Mouse (Mus musculus): ENCODE measurements at regions not wholly inside any gene's neighbourhood (a gene's known extent, or its start where the extent isn't known, plus 50 kb on each side); places are given as distances from the start of the nearest gene placed in this dataset.

DNA sequence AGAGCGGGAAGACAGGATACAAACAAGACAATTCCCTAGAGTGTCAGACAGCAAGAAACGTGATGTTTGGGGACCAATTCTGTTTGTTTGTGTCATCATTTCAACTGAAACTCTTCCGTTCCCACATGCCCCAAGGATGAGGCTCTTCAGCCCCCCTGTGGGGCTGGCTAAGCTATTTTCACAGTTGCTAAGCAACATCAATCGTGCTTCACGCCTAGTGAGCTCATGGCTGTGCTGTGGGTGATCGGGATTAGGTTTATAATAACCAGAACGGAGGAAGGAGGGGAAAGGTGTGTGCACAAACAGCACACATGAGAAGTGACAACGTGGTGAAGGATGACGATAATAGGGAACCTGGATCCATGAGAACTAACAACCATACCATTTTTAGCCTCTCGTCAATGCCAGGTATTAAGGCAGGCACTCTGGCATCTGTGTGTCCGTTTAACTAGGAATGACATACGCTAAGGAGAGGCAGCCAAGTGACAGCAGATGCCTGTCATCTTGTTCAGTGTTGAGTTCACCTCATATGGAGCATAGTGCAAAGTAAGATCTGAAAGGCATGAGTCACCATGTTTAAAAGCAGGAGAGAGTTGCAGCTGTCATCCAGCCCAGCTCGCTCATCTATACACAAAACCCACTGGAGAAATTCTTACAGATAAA, 222.6 kb downstream of the Snx19 start:
- H3K27ac ChIP-seq = no peak overlapping the region
- no peak overlapping the region for H3K4me3 ChIP-seq
- no peak for ATAC-seq (ENCODE audit: borderline replicate concordance, extremely low read depth, low FRiP score, low TSS enrichment)
- H3K9ac ChIP-seq = no peak overlapping the region
- no peaks in the 10 kb centered on the region for H3K4me1 ChIP-seq
- H3K27me3 ChIP-seq = no peaks in the 10 kb centered on the region
- H3K36me3 ChIP-seq = no peaks in the 10 kb centered on the region
- H3K9me3 ChIP-seq = no peaks in the 10 kb centered on the region
- H3K4me2 ChIP-seq = no peak overlapping the region
- 76% methylated on average over 13 of the region's 13 CpGs for WGBS

DNA sequence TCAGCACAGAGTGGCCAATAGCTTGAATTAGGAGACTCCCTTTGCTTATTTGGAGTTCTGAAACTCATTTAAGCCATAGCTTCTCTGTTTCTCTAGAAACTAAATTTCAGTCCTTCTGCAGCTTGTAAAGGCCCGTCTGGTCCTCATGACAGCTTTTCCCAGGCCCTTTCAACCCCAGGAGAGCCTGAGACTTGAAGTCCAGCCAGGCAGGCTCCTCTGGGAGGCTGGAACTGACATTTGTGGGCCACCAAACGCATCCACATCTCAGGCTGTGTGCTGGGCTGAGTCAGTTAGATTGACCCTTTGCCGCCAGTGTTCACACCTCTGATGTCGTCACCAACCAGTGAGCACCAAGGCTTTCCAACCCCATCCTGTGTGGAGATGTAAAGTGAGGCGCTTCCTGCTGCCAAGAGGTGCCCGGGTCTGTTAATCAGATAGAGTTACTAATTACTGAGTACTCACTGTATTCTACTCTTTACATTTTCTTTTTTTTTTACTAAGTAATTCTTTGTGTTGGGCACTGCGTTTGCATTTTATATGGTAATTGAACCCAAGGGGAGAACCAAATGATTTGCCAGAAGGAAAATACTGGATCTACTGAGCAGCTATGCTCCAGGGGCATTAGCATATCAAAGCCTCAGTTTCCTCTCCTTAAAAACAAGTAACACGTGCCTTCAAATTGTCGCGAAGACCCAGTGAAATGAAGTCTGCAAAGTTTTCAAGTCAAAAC, 207.0 kb downstream of the Snx19 start:
- Histone ChIP-seq H3K4me1 (peaks cover 29% of the 10 kb centered on the region), H3K36me3 (no peaks in the 10 kb centered on the region), H3K27me3 (no peaks in the 10 kb centered on the region), H3K4me3 (no peak overlapping the region), H3K4me2 (no peak overlapping the region), H3K9me3 (no peaks in the 10 kb centered on the region), H3K27ac (no peak overlapping the region), H3K9ac (no peak overlapping the region)
- WGBS = 55% methylated on average over 10 of the region's 10 CpGs
- no peak for ATAC-seq (ENCODE audit: borderline replicate concordance, extremely low read depth, low FRiP score, low TSS enrichment)

- ATAC-seq (ENCODE audit: borderline replicate concordance, extremely low read depth, low FRiP score, low TSS enrichment) = peak; percentile 58; the same call in 1 of the 2 replicates
- peak overlapping the region; percentile 56; the same call in 1 of the 2 replicates for H3K27ac ChIP-seq
- no peaks in the 10 kb centered on the region for H3K9me3 ChIP-seq
- H3K36me3 ChIP-seq = no peaks in the 10 kb centered on the region
- H3K4me1 ChIP-seq = peaks cover 29% of the 10 kb centered on the region
- 21% methylated on average over 6 of the region's 6 CpGs for WGBS
- no peak overlapping the region for H3K4me2 ChIP-seq
- no peak overlapping the region for H3K4me3 ChIP-seq
- H3K27me3 ChIP-seq = no peaks in the 10 kb centered on the region
- no peak overlapping the region for H3K9ac ChIP-seq
These were observed 205.5 kb downstream of the Snx19 start for GRCm38 (mm10) chr9:30632164-30633146.

DNA sequence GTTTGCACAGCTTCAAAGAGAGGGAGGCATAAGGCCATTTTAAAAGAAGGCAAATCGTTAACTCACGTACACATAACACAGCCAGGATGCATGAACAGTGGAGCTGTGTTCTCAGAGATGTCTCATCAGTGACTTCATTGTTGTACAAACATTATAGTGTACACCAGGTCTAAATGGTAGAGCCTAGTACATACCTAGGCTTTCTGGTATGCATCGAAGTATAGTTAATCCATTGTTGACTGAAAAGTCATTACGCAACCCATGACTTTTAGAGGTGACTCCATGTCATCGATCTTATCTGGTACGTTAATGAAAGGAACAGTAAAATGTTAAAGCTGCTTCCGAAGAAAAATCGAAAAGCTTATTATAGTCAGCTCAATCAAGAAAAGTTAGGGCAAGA, 198.7 kb downstream of the Snx19 start:
- Histone ChIP-seq H3K9me3 (no peaks in the 10 kb centered on the region), H3K36me3 (no peaks in the 10 kb centered on the region), H3K27me3 (no peaks in the 10 kb centered on the region), H3K27ac (no peak overlapping the region), H3K4me1 (no peaks in the 10 kb centered on the region), H3K9ac (no peak overlapping the region), H3K4me3 (no peak overlapping the region), H3K4me2 (no peak overlapping the region)
- 65% methylated on average over 8 of the region's 8 CpGs for WGBS
- ATAC-seq (ENCODE audit: borderline replicate concordance, extremely low read depth, low FRiP score, low TSS enrichment) = no peak

- WGBS = 55% methylated on average over 3 of the region's 3 CpGs
- Histone ChIP-seq H3K4me2 (no peak overlapping the region), H3K27ac (no peak overlapping the region), H3K9ac (no peak overlapping the region), H3K9me3 (no peaks in the 10 kb centered on the region), H3K4me3 (no peak overlapping the region), H3K27me3 (no peaks in the 10 kb centered on the region), H3K36me3 (no peaks in the 10 kb centered on the region), H3K4me1 (no peaks in the 10 kb centered on the region)
- no peak for ATAC-seq (ENCODE audit: borderline replicate concordance, extremely low read depth, low FRiP score, low TSS enrichment)
These were observed 198.2 kb downstream of the Snx19 start for GRCm38 (mm10) chr9:30625090-30625489.

GRCm38 (mm10) chr9:30624481-30624880, 197.6 kb downstream of the Snx19 start:
- Histone ChIP-seq H3K9me3 (no peaks in the 10 kb centered on the region), H3K4me2 (no peak overlapping the region), H3K36me3 (no peaks in the 10 kb centered on the region), H3K27ac (no peak overlapping the region), H3K27me3 (no peaks in the 10 kb centered on the region), H3K9ac (no peak overlapping the region), H3K4me3 (no peak overlapping the region), H3K4me1 (no peaks in the 10 kb centered on the region)
- whole genome bisulfite sequencing = 72% methylated on average over 5 of the region's 5 CpGs
- no peak for ATAC-seq (ENCODE audit: borderline replicate concordance, extremely low read depth, low FRiP score, low TSS enrichment)

- Histone ChIP-seq H3K4me3 (no peak overlapping the region), H3K27ac (no peak overlapping the region), H3K4me1 (no peaks in the 10 kb centered on the region), H3K4me2 (no peak overlapping the region), H3K9me3 (no peaks in the 10 kb centered on the region), H3K9ac (no peak overlapping the region), H3K27me3 (no peaks in the 10 kb centered on the region), H3K36me3 (no peaks in the 10 kb centered on the region)
- 85% methylated on average over 2 of the region's 2 CpGs for WGBS
- ATAC-seq (ENCODE audit: borderline replicate concordance, extremely low read depth, low FRiP score, low TSS enrichment) = no peak
These were observed 192.4 kb downstream of the Snx19 start for GRCm38 (mm10) chr9:30619325-30619724.

GRCm38 (mm10) chr9:30618181-30618580, 191.3 kb downstream of the Snx19 start:
- H3K9me3 ChIP-seq = no peaks in the 10 kb centered on the region
- 75% methylated on average over 2 of the region's 2 CpGs for WGBS

DNA sequence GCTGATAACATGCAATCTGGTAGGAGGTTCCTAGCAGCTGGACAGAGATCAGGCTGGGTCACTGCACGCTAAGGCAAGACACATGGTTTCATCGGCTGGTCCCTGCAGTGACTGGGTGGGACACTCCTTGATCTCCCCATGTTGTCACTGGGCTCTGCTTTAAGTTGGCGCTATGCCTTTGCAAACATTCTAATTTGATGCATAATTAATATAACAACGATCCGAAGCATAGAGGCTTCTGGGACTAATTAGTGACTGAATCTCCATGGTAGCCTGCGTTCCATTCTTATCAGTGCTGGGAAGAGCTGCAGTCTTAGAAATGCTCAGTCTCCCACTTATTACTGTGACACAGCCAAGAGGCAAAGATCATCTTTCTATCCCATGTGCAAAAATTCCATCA, 186.8 kb downstream of the Snx19 start:
- 0 out of 2 replicates have a peak overlapping the region, but pooled peaks have one; percentile 37 for H3K27ac ChIP-seq
- H3K4me2 ChIP-seq = no peak overlapping the region
- no peak overlapping the region for H3K4me3 ChIP-seq
- H3K9ac ChIP-seq = no peak overlapping the region
- no peaks in the 10 kb centered on the region for H3K27me3 ChIP-seq
- H3K9me3 ChIP-seq = no peaks in the 10 kb centered on the region
- H3K36me3 ChIP-seq = no peaks in the 10 kb centered on the region
- ATAC-seq (ENCODE audit: borderline replicate concordance, extremely low read depth, low FRiP score, low TSS enrichment) = peak; percentile 64; the same call in 1 of the 2 replicates
- 56% methylated on average over 6 of the region's 6 CpGs for WGBS
- H3K4me1 ChIP-seq = peaks cover 7% of the 10 kb centered on the region; the same call in 1 of the 2 replicates

More at GRCm38 (mm10) chr9:30618181-30618580, 191.3 kb downstream of the Snx19 start:
- no peak overlapping the region for H3K4me2 ChIP-seq
- peaks cover 7% of the 10 kb centered on the region; the same call in 1 of the 2 replicates for H3K4me1 ChIP-seq
- H3K27me3 ChIP-seq = no peaks in the 10 kb centered on the region
- ATAC-seq (ENCODE audit: borderline replicate concordance, extremely low read depth, low FRiP score, low TSS enrichment) = no peak
- no peak overlapping the region for H3K9ac ChIP-seq
- H3K4me3 ChIP-seq = no peak overlapping the region
- no peaks in the 10 kb centered on the region for H3K36me3 ChIP-seq
- H3K27ac ChIP-seq = no peak overlapping the region

- no peak overlapping the region for H3K4me2 ChIP-seq
- H3K27ac ChIP-seq = peak overlapping the region; percentile 37; the same call in 1 of the 2 replicates
- peak; percentile 68; the same call in 1 of the 2 replicates for ATAC-seq (ENCODE audit: borderline replicate concordance, extremely low read depth, low FRiP score, low TSS enrichment)
- H3K9me3 ChIP-seq = no peaks in the 10 kb centered on the region
- 53% methylated on average over 5 of the region's 5 CpGs for WGBS
- no peak overlapping the region for H3K4me3 ChIP-seq
- H3K27me3 ChIP-seq = no peaks in the 10 kb centered on the region
- no peak overlapping the region for H3K9ac ChIP-seq
- peaks cover 7% of the 10 kb centered on the region; the same call in 1 of the 2 replicates for H3K4me1 ChIP-seq
- H3K36me3 ChIP-seq = no peaks in the 10 kb centered on the region
These were observed 186.2 kb downstream of the Snx19 start for GRCm38 (mm10) chr9:30613003-30613552.

GRCm38 (mm10) chr9:30610328-30610727, 183.4 kb downstream of the Snx19 start:
- ATAC-seq (ENCODE audit: borderline replicate concordance, extremely low read depth, low FRiP score, low TSS enrichment) = peak; percentile 64
- H3K9ac ChIP-seq = no peak overlapping the region
- H3K4me2 ChIP-seq = no peak overlapping the region
- H3K27ac ChIP-seq = 0 out of 2 replicates have a peak overlapping the region, but pooled peaks have one; percentile 1
- H3K27me3 ChIP-seq = no peaks in the 10 kb centered on the region
- 38% methylated on average over 7 of the region's 7 CpGs for WGBS
- H3K4me1 ChIP-seq = peaks cover 7% of the 10 kb centered on the region; the same call in 1 of the 2 replicates
- H3K4me3 ChIP-seq = no peak overlapping the region
- H3K9me3 ChIP-seq = no peaks in the 10 kb centered on the region
- H3K36me3 ChIP-seq = no peaks in the 10 kb centered on the region

Measured in lung, embryonic 15.5 days (tissue).